Mouse (Mus musculus) heart, postnatal 0 days (tissue): ENCODE data around the gene Olfr1101. TPM values are rescaled to one million over a fixed set of nuclear protein-coding genes. Genes with fewer than 3 reads are reported as not detected.

Experiments
- ATAC-seq: fragments of 200-750 bp; cut with Nextera tagmentation; 2 replicates; pipeline ENCODE4 v1.8.0; 2017; ENCODE audit warnings: low read depth, moderate number of reproducible peaks, moderate library complexity; ENCODE audit not compliant: insufficient read depth
- DNase-seq: peaks from one replicate; pipeline ENCODE4 v3.0.0-alpha.2; 2016; ENCODE audit warnings: low spot score
- H3K27ac ChIP-seq: fragments of 300-500 bp; sonication (generic); 2 replicates; pipeline ENCODE4 v1.5.1; 2014; ENCODE audit warnings: low read depth, mild to moderate bottlenecking
- H3K27me3 ChIP-seq: fragments of 300-500 bp; sonication (generic); 2 replicates; pipeline ENCODE4 v1.6.1; 2014; ENCODE audit warnings: low read length, mixed read lengths; ENCODE audit not compliant: control insufficient read depth, insufficient read depth
- H3K36me3 ChIP-seq: fragments of 300-500 bp; sonication (generic); replicated peaks from 2 replicates; pipeline ENCODE4 v1.6.1; 2014; ENCODE audit warnings: low read length, mixed read lengths; ENCODE audit not compliant: control insufficient read depth, insufficient read depth
- H3K4me1 ChIP-seq: fragments of 300-500 bp; sonication (generic); 2 replicates; pipeline ENCODE4 v1.6.1; 2014; ENCODE audit warnings: antibody characterized with exemption; ENCODE audit not compliant: control insufficient read depth, insufficient read depth
- H3K4me2 ChIP-seq: fragments of 300-500 bp; sonication (generic); 2 replicates; pipeline ENCODE4 v1.6.1; 2014; ENCODE audit warnings: low read depth, mild to moderate bottlenecking, low read length, moderate library complexity
- H3K4me3 ChIP-seq: fragments of 300-500 bp; sonication (generic); 2 replicates; pipeline ENCODE4 v1.5.1; 2014; ENCODE audit warnings: low read depth, low read length
- H3K9ac ChIP-seq: fragments of 300-500 bp; sonication (generic); replicated peaks from 2 replicates; pipeline ENCODE4 v1.6.1; 2014; ENCODE audit warnings: low read depth, low read length, mixed read lengths
- H3K9me3 ChIP-seq: fragments of 300-500 bp; sonication (generic); replicated peaks from 2 replicates; pipeline ENCODE4 v1.6.1; 2016; ENCODE audit warnings: low read length; ENCODE audit not compliant: control insufficient read depth
- CTCF ChIP-seq: IDR thresholded peaks from 2 replicates; pipeline ENCODE4 v1.5.1; 2016; ENCODE audit warnings: antibody characterized with exemption, control low read depth, low read depth
- EP300 ChIP-seq: IDR thresholded peaks from 2 replicates; pipeline ENCODE4 v1.6.1; 2016; ENCODE audit warnings: antibody characterized with exemption, low read depth
- WGBS: fragments of 180-500 bp; shearing (Covaris S2); extraction: QIAGEN DNeasy Blood & Tissue Kit; methylation state at CpG from one replicate; pipeline ENCODE4 v1.1.7; 2014; 5-methylcytosine and 5-hydroxymethylcytosine counted together
- polyA plus RNA-seq: library from polyadenylated mRNA; unstranded; fragments of >200 nt; fragmentation: Nextera tagmentation; extraction: Ambion mirVana; gene quantifications from 2 replicates; pipeline ENCODE4 v1.2.1, GENCODE M21; 2015
- total RNA-seq: library from RNA; depleted of rRNA; stranded (reverse); fragments of >200 nt; gene quantifications from 2 replicates; pipeline ENCODE4 v1.2.3, GENCODE M21; 2014; ENCODE audit warnings: low replicate concordance; rRNA removed

The Olfr1101 gene
- not detected in 2 replicates for total RNA-seq
- polyA plus RNA-seq = not detected in 2 replicates

- no peaks in the 10 kb centered on the region for H3K4me1 ChIP-seq
- no peaks in the 10 kb centered on the region for H3K9me3 ChIP-seq
- WGBS = 58% methylated on average over 3 of the region's 3 CpGs
- H3K4me2 ChIP-seq = no peak within 1 kb of the TSS
- no peak within 1 kb of the TSS for H3K9ac ChIP-seq
- H3K36me3 ChIP-seq = no peaks in the 10 kb centered on the region
- H3K27ac ChIP-seq = no peak within 1 kb of the TSS
- TF ChIP-seq CTCF = no peak
- no peak for TF ChIP-seq EP300
- DNase-seq (no peak), ATAC-seq (no peak)
- no peaks in the 10 kb centered on the region for H3K27me3 ChIP-seq
- H3K4me3 ChIP-seq = no peak within 1 kb of the TSS
Observed at GRCm38 (mm10) chr2:86991121-86991520, at the start of gene Olfr1101. Gene Olfr1101, minus strand, starts transcription at chr2:86991221.

- Histone ChIP-seq H3K36me3 (no peaks in the 10 kb centered on the region), H3K4me1 (no peaks in the 10 kb centered on the region), H3K9me3 (no peaks in the 10 kb centered on the region), H3K27ac (no peak within 1 kb of the TSS), H3K9ac (no peak within 1 kb of the TSS), H3K4me3 (no peak within 1 kb of the TSS), H3K4me2 (no peak within 1 kb of the TSS), H3K27me3 (no peaks in the 10 kb centered on the region)
- DNase-seq (no peak), ATAC-seq (no peak)
- TF ChIP-seq CTCF (no peak), EP300 (no peak)
Observed at GRCm38 (mm10) chr2:87036431-87036830, 45.4 kb upstream of the Olfr1101 start, which contains the start of gene Olfr1105. Gene Olfr1105, minus strand, starts transcription at chr2:87036531.

- Histone ChIP-seq H3K9me3 (no peaks in the 10 kb centered on the region), H3K4me3 (no peak within 1 kb of the TSS), H3K9ac (no peak within 1 kb of the TSS), H3K4me2 (no peak within 1 kb of the TSS), H3K27ac (no peak within 1 kb of the TSS), H3K36me3 (no peaks in the 10 kb centered on the region), H3K4me1 (no peaks in the 10 kb centered on the region), H3K27me3 (no peaks in the 10 kb centered on the region)
- TF ChIP-seq EP300 (no peak), CTCF (no peak)
- whole genome bisulfite sequencing = 73% methylated on average over 1 of the region's 1 CpGs
- ATAC-seq (no peak), DNase-seq (no peak)
Observed at GRCm38 (mm10) chr2:87026980-87027379, 36.0 kb upstream of the Olfr1101 start, which contains the start of gene Olfr1104. Gene Olfr1104, minus strand, starts transcription at chr2:87027080.

- no peak within 1 kb of the TSS for H3K4me2 ChIP-seq
- no peak for ATAC-seq
Observed at GRCm38 (mm10) chr2:86998098-86998497, 7.1 kb upstream of the Olfr1101 start, which contains the start of gene Olfr1102. Gene Olfr1102, plus strand, starts transcription at chr2:86998398.

GRCm38 (mm10) chr2:86979854-86980253 is 11.2 kb downstream of the Olfr1101 start, which contains the start of gene Olfr1100:
Gene Olfr1100, minus strand, starts transcription at chr2:86979954.
- Histone ChIP-seq H3K4me1 (no peaks in the 10 kb centered on the region), H3K27me3 (no peaks in the 10 kb centered on the region), H3K36me3 (no peaks in the 10 kb centered on the region), H3K27ac (no peak within 1 kb of the TSS), H3K4me2 (no peak within 1 kb of the TSS), H3K9ac (no peak within 1 kb of the TSS), H3K4me3 (no peak within 1 kb of the TSS), H3K9me3 (no peaks in the 10 kb centered on the region)
- ATAC-seq (no peak), DNase-seq (no peak)
- TF ChIP-seq CTCF = no peak
- no peak for TF ChIP-seq EP300
- 70% methylated on average over 3 of the region's 3 CpGs for WGBS

More at GRCm38 (mm10) chr2:86998098-86998497, 7.1 kb upstream of the Olfr1101 start, which contains the start of gene Olfr1102:
- DNase-seq = no peak
- Histone ChIP-seq H3K4me3 (no peak within 1 kb of the TSS), H3K9me3 (no peaks in the 10 kb centered on the region), H3K4me1 (no peaks in the 10 kb centered on the region), H3K27me3 (no peaks in the 10 kb centered on the region), H3K9ac (no peak within 1 kb of the TSS), H3K36me3 (no peaks in the 10 kb centered on the region), H3K27ac (no peak within 1 kb of the TSS)
- no peak for TF ChIP-seq CTCF
- TF ChIP-seq EP300 = no peak

GRCm38 (mm10) chr2:86960593-86960992 is 30.4 kb downstream of the Olfr1101 start, which contains the start of gene Olfr1099:
Gene Olfr1099, minus strand, starts transcription at chr2:86960693.
- ATAC-seq = no peak
- Histone ChIP-seq H3K9ac (no peak within 1 kb of the TSS), H3K4me2 (no peak within 1 kb of the TSS), H3K27ac (no peak within 1 kb of the TSS), H3K36me3 (no peaks in the 10 kb centered on the region), H3K4me1 (no peaks in the 10 kb centered on the region), H3K27me3 (no peaks in the 10 kb centered on the region), H3K4me3 (no peak within 1 kb of the TSS), H3K9me3 (no peaks in the 10 kb centered on the region)
- DNase-seq = no peak
- TF ChIP-seq EP300 (no peak), CTCF (no peak)
- WGBS = 76% methylated on average over 1 of the region's 1 CpGs

Other genes with a start within 250 kb of the Olfr1101 start
- gene Olfr1090, start 232.2 kb downstream of the Olfr1101 start, total RNA-seq = not detected in 2 replicates
- gene Olfr1090, start 232.2 kb downstream of the Olfr1101 start, polyA plus RNA-seq = not detected in 2 replicates
- not detected in 2 replicates for gene Olfr1093, start 208.7 kb downstream of the Olfr1101 start, total RNA-seq
- not detected in 2 replicates for gene Olfr1093, start 208.7 kb downstream of the Olfr1101 start, polyA plus RNA-seq
- not detected in 2 replicates for gene Olfr141, start 181.2 kb downstream of the Olfr1101 start, total RNA-seq
- gene Olfr141, start 181.2 kb downstream of the Olfr1101 start, polyA plus RNA-seq = not detected in 2 replicates
- not detected in 2 replicates for gene Olfr1094, start 166.6 kb downstream of the Olfr1101 start, total RNA-seq
- not detected in 2 replicates for gene Olfr1094, start 166.6 kb downstream of the Olfr1101 start, polyA plus RNA-seq
- not detected in 2 replicates for gene Olfr1095, start 139.5 kb downstream of the Olfr1101 start, total RNA-seq
- gene Olfr1095, start 139.5 kb downstream of the Olfr1101 start, polyA plus RNA-seq = not detected in 2 replicates
- gene Gm13723, start 116.4 kb downstream of the Olfr1101 start, total RNA-seq = not detected in 2 replicates
- not detected in 2 replicates for gene Gm13723, start 116.4 kb downstream of the Olfr1101 start, polyA plus RNA-seq
- not detected in 2 replicates for gene Olfr1097, start 99.0 kb downstream of the Olfr1101 start, total RNA-seq
- not detected in 2 replicates for gene Olfr1097, start 99.0 kb downstream of the Olfr1101 start, polyA plus RNA-seq
- gene Olfr1098, start 66.7 kb downstream of the Olfr1101 start, total RNA-seq = not detected in 2 replicates
- gene Olfr1098, start 66.7 kb downstream of the Olfr1101 start, polyA plus RNA-seq = not detected in 2 replicates
- gene Olfr1099, start 30.5 kb downstream of the Olfr1101 start, total RNA-seq = not detected in 2 replicates
- gene Olfr1099, start 30.5 kb downstream of the Olfr1101 start, polyA plus RNA-seq = not detected in 2 replicates
- gene Olfr1100, start 11.3 kb downstream of the Olfr1101 start, total RNA-seq = not detected in 2 replicates
- gene Olfr1100, start 11.3 kb downstream of the Olfr1101 start, polyA plus RNA-seq = not detected in 2 replicates
- gene Olfr1102, start 7.2 kb upstream of the Olfr1101 start, total RNA-seq = not detected in 2 replicates
- not detected in 2 replicates for gene Olfr1102, start 7.2 kb upstream of the Olfr1101 start, polyA plus RNA-seq
- not detected in 2 replicates for gene Olfr1104, start 35.9 kb upstream of the Olfr1101 start, total RNA-seq
- not detected in 2 replicates for gene Olfr1104, start 35.9 kb upstream of the Olfr1101 start, polyA plus RNA-seq
- not detected in 2 replicates for gene Olfr1105, start 45.3 kb upstream of the Olfr1101 start, total RNA-seq
- gene Olfr1105, start 45.3 kb upstream of the Olfr1101 start, polyA plus RNA-seq = not detected in 2 replicates
- not detected in 2 replicates for gene Olfr1106, start 61.1 kb upstream of the Olfr1101 start, total RNA-seq
- gene Olfr1106, start 61.1 kb upstream of the Olfr1101 start, polyA plus RNA-seq = not detected in 2 replicates
- not detected in 2 replicates for gene Olfr1107, start 84.6 kb upstream of the Olfr1101 start, total RNA-seq
- not detected in 2 replicates for gene Olfr1107, start 84.6 kb upstream of the Olfr1101 start, polyA plus RNA-seq
- not detected in 2 replicates for gene Olfr1109, start 104.8 kb upstream of the Olfr1101 start, total RNA-seq
- gene Olfr1109, start 104.8 kb upstream of the Olfr1101 start, polyA plus RNA-seq = not detected in 2 replicates
- not detected in 2 replicates for gene Olfr259, start 123.3 kb upstream of the Olfr1101 start, total RNA-seq
- gene Olfr259, start 123.3 kb upstream of the Olfr1101 start, polyA plus RNA-seq = not detected in 2 replicates
- not detected in 2 replicates for gene Olfr1110, start 149.1 kb upstream of the Olfr1101 start, total RNA-seq
- not detected in 2 replicates for gene Olfr1110, start 149.1 kb upstream of the Olfr1101 start, polyA plus RNA-seq
- gene Olfr1111, start 161.4 kb upstream of the Olfr1101 start, total RNA-seq = not detected in 2 replicates
- gene Olfr1111, start 161.4 kb upstream of the Olfr1101 start, polyA plus RNA-seq = not detected in 2 replicates
- gene Olfr1112, start 196.6 kb upstream of the Olfr1101 start, total RNA-seq = not detected in 2 replicates
- gene Olfr1112, start 196.6 kb upstream of the Olfr1101 start, polyA plus RNA-seq = not detected in 2 replicates
- gene Olfr1113, start 217.7 kb upstream of the Olfr1101 start, total RNA-seq = not detected in 2 replicates
- gene Olfr1113, start 217.7 kb upstream of the Olfr1101 start, polyA plus RNA-seq = not detected in 2 replicates